Mouse (Mus musculus): ENCODE results near the gene Notch2.

Notch2 gene

GRCm38 (mm10) chr3:98013401-98014281 lies at the start of gene Notch2:
Notch2 (plus strand) TSS chr3:98013527.
- peak; percentile 97 for DNase-seq (ENCODE audit: low read depth, low spot score)

GRCm38 (mm10) chr3:97964878-97965353 lies 48.4 kb upstream of the Notch2 start:
- DNase-seq (ENCODE audit: low read depth, low spot score), result peak; percentile 66

- no peak for DNase-seq (ENCODE audit: low read depth, low spot score)
Measured at GRCm38 (mm10) chr3:97967627-97968026, 45.7 kb upstream of the Notch2 start.

GRCm38 (mm10) chr3:97968191-97968590 lies 45.1 kb upstream of the Notch2 start:
- DNase-seq (ENCODE audit: low read depth, low spot score), result no peak

GRCm38 (mm10) chr3:97969019-97969418 lies 44.3 kb upstream of the Notch2 start:
- DNase-seq (ENCODE audit: low read depth, low spot score), result no peak

- peak; percentile 67 for DNase-seq (ENCODE audit: low read depth, low spot score)
Measured at GRCm38 (mm10) chr3:97971117-97971516, 42.2 kb upstream of the Notch2 start.

- DNase-seq (ENCODE audit: low read depth, low spot score), result no peak
Measured at GRCm38 (mm10) chr3:97972200-97972599, 41.1 kb upstream of the Notch2 start.

GRCm38 (mm10) chr3:97972707-97973106 lies 40.6 kb upstream of the Notch2 start:
- no peak for DNase-seq (ENCODE audit: low read depth, low spot score)

GRCm38 (mm10) chr3:97973306-97973705 lies 40.0 kb upstream of the Notch2 start:
- DNase-seq (ENCODE audit: low read depth, low spot score), result no peak

GRCm38 (mm10) chr3:97974197-97974770 lies 39.0 kb upstream of the Notch2 start:
- no peak for DNase-seq (ENCODE audit: low read depth, low spot score)

GRCm38 (mm10) chr3:97976706-97977105 lies 36.6 kb upstream of the Notch2 start:
- no peak for DNase-seq (ENCODE audit: low read depth, low spot score)

- DNase-seq (ENCODE audit: low read depth, low spot score), result peak; percentile 39
Measured at GRCm38 (mm10) chr3:97978710-97979109, 34.6 kb upstream of the Notch2 start.

GRCm38 (mm10) chr3:97980683-97981327 lies 32.5 kb upstream of the Notch2 start:
- peak; percentile 40 for DNase-seq (ENCODE audit: low read depth, low spot score)

GRCm38 (mm10) chr3:97981376-97981906 lies 31.9 kb upstream of the Notch2 start:
- no peak for DNase-seq (ENCODE audit: low read depth, low spot score)

GRCm38 (mm10) chr3:97984870-97985506 lies 28.3 kb upstream of the Notch2 start:
- DNase-seq (ENCODE audit: low read depth, low spot score), result no peak

- DNase-seq (ENCODE audit: low read depth, low spot score), result no peak
Measured at GRCm38 (mm10) chr3:97985691-97986090, 27.6 kb upstream of the Notch2 start.

- DNase-seq (ENCODE audit: low read depth, low spot score), result no peak
Measured at GRCm38 (mm10) chr3:97987153-97987552, 26.2 kb upstream of the Notch2 start.

GRCm38 (mm10) chr3:97988756-97989155 lies 24.6 kb upstream of the Notch2 start:
- no peak for DNase-seq (ENCODE audit: low read depth, low spot score)

- no peak for DNase-seq (ENCODE audit: low read depth, low spot score)
Measured at GRCm38 (mm10) chr3:97990576-97990975, 22.8 kb upstream of the Notch2 start.

- DNase-seq (ENCODE audit: low read depth, low spot score), result no peak
Measured at GRCm38 (mm10) chr3:97992289-97992688, 21.0 kb upstream of the Notch2 start.

- no peak for DNase-seq (ENCODE audit: low read depth, low spot score)
Measured at GRCm38 (mm10) chr3:97993196-97993595, 20.1 kb upstream of the Notch2 start.
